Mouse (Mus musculus) forebrain, postnatal 0 days (tissue): ENCODE results near the gene Slc22a13. TPM values are rescaled to one million over a fixed set of nuclear protein-coding genes. Genes with fewer than 3 reads are reported as not detected.
"Not testable (repeated sequence)": the region's sequence is repeated elsewhere in the genome, so short reads cannot be mapped to it uniquely, and the experiment has no call there.

ENCODE experiments used
- ATAC-seq: fragments of 200-750 bp; cut with Nextera tagmentation; 2 replicates; pipeline ENCODE4 v1.8.0; 2017; ENCODE audit warnings: mild to moderate bottlenecking, moderate library complexity
- DNase-seq: peaks from one replicate; pipeline ENCODE4 v3.0.0-alpha.2; 2015
- H3K27ac ChIP-seq: fragments of 300-500 bp; sonication (generic); 2 replicates; pipeline ENCODE4 v1.5.1; 2014; ENCODE audit warnings: low read depth, mild to moderate bottlenecking, antibody characterized with exemption, low read length, moderate library complexity, mixed read lengths
- H3K27me3 ChIP-seq: fragments of 300-500 bp; sonication (generic); 2 replicates; pipeline ENCODE4 v1.6.1; 2014; ENCODE audit warnings: mild to moderate bottlenecking, low read length, mixed read lengths; ENCODE audit not compliant: insufficient read depth
- H3K36me3 ChIP-seq: fragments of 300-500 bp; sonication (generic); 2 replicates; pipeline ENCODE4 v1.6.1; 2014; ENCODE audit warnings: mild to moderate bottlenecking, moderate library complexity; ENCODE audit not compliant: insufficient read depth
- H3K4me1 ChIP-seq: fragments of 300-500 bp; sonication (generic); 2 replicates; pipeline ENCODE4 v1.6.1; 2014; ENCODE audit warnings: antibody characterized with exemption; ENCODE audit not compliant: insufficient read depth
- H3K4me2 ChIP-seq: fragments of 300-500 bp; sonication (generic); 2 replicates; pipeline ENCODE4 v1.6.1; 2014; ENCODE audit warnings: low read depth, mild to moderate bottlenecking, moderate library complexity
- H3K4me3 ChIP-seq: fragments of 300-500 bp; sonication (generic); 2 replicates; pipeline ENCODE4 v1.5.1; 2014; ENCODE audit warnings: low read depth, low read length, mixed read lengths
- H3K9ac ChIP-seq: fragments of 300-500 bp; sonication (generic); 2 replicates; pipeline ENCODE4 v1.6.1; 2014; ENCODE audit warnings: mild to moderate bottlenecking
- H3K9me3 ChIP-seq: fragments of 300-500 bp; sonication (generic); 2 replicates; pipeline ENCODE4 v1.6.1; 2016; ENCODE audit warnings: low read length
- CTCF ChIP-seq: sonication (generic); IDR thresholded peaks from 2 replicates; pipeline ENCODE4 v1.5.1; 2016; ENCODE audit warnings: antibody characterized with exemption, control low read depth, low read depth
- WGBS: fragments of 180-500 bp; shearing (Covaris S2); extraction: QIAGEN DNeasy Blood & Tissue Kit; methylation state at CpG from one replicate; pipeline ENCODE4 v1.1.7; 2014; 5-methylcytosine and 5-hydroxymethylcytosine counted together
- polyA plus RNA-seq: library from polyadenylated mRNA; unstranded; fragments of >200 nt; fragmentation: Nextera tagmentation; extraction: Ambion mirVana; gene quantifications from 2 replicates; pipeline ENCODE4 v1.2.1, GENCODE M21; 2015
- total RNA-seq: library from RNA; depleted of rRNA; stranded (reverse); fragments of >200 nt; gene quantifications from 2 replicates; pipeline ENCODE4 v1.2.3, GENCODE M21; 2014

The Slc22a13 gene
- total and polyA plus RNA-seq, 2 experiments from 2014 or later = not detected

- WGBS = 88% methylated on average over 2 of the region's 2 CpGs
- no peak overlapping the region for H3K4me3 ChIP-seq
- no peak for TF ChIP-seq CTCF
- H3K27me3 ChIP-seq = no peaks in the 10 kb centered on the region
- DNase-seq (no peak), ATAC-seq (no peak)
- H3K9ac ChIP-seq = no peak overlapping the region
- H3K4me2 ChIP-seq = no peak overlapping the region
- no peak overlapping the region for H3K27ac ChIP-seq
- no peaks in the 10 kb centered on the region for H3K9me3 ChIP-seq
- no peaks in the 10 kb centered on the region for H3K4me1 ChIP-seq
- H3K36me3 ChIP-seq = no peaks in the 10 kb centered on the region; the same call in 1 of the 2 replicates
Measured at GRCm38 (mm10) chr9:119219667-119220066, 10.8 kb upstream of the Slc22a13 start.

- not testable (repeated sequence) for H3K9ac ChIP-seq, H3K27ac ChIP-seq, H3K27me3 ChIP-seq, H3K4me3 ChIP-seq, ATAC-seq, H3K4me1 ChIP-seq, H3K36me3 ChIP-seq, H3K9me3 ChIP-seq, H3K4me2 ChIP-seq, DNase-seq
- 91% methylated on average over 2 of the region's 2 CpGs for WGBS
Measured at GRCm38 (mm10) chr9:119215341-119215740, 6.4 kb upstream of the Slc22a13 start.

GRCm38 (mm10) chr9:119214601-119215000 lies 5.7 kb upstream of the Slc22a13 start:
- DNase-seq = no peak
- no peak for ATAC-seq
- Histone ChIP-seq H3K9ac (no peak overlapping the region), H3K27ac (no peak overlapping the region), H3K4me3 (no peak overlapping the region), H3K4me1 (no peaks in the 10 kb centered on the region), H3K27me3 (no peaks in the 10 kb centered on the region), H3K9me3 (no peaks in the 10 kb centered on the region), H3K36me3 (no peaks in the 10 kb centered on the region; the same call in 1 of the 2 replicates), H3K4me2 (no peak overlapping the region)
- no peak for TF ChIP-seq CTCF
- 92% methylated on average over 6 of the region's 6 CpGs for WGBS

- no peak overlapping the region for H3K4me3 ChIP-seq
- no peak for TF ChIP-seq CTCF
- H3K36me3 ChIP-seq = no peaks in the 10 kb centered on the region; the same call in 1 of the 2 replicates
- no peaks in the 10 kb centered on the region for H3K27me3 ChIP-seq
- ATAC-seq = no peak
- no peaks in the 10 kb centered on the region for H3K9me3 ChIP-seq
- no peak for DNase-seq
- H3K27ac ChIP-seq = no peak overlapping the region
- no peaks in the 10 kb centered on the region for H3K4me1 ChIP-seq
- H3K4me2 ChIP-seq = no peak overlapping the region
- no peak overlapping the region for H3K9ac ChIP-seq
- 80% methylated on average over 8 of the region's 8 CpGs for WGBS
Measured at GRCm38 (mm10) chr9:119212996-119213395, 4.1 kb upstream of the Slc22a13 start.

- DNase-seq (no peak), ATAC-seq (no peak)
- no peak overlapping the region for H3K4me2 ChIP-seq
- H3K27ac ChIP-seq = no peak overlapping the region
- H3K36me3 ChIP-seq = no peaks in the 10 kb centered on the region
- H3K27me3 ChIP-seq = no peaks in the 10 kb centered on the region
- H3K4me1 ChIP-seq = no peaks in the 10 kb centered on the region
- H3K4me3 ChIP-seq = no peak overlapping the region
- no peak overlapping the region for H3K9ac ChIP-seq
- no peak for TF ChIP-seq CTCF
- no peaks in the 10 kb centered on the region for H3K9me3 ChIP-seq
- WGBS = 73% methylated on average over 4 of the region's 4 CpGs
Measured at GRCm38 (mm10) chr9:119207113-119207512, 1.8 kb downstream of the Slc22a13 start.

- H3K4me3 ChIP-seq = no peak overlapping the region
- no peaks in the 10 kb centered on the region for H3K36me3 ChIP-seq
- no peak for TF ChIP-seq CTCF
- no peaks in the 10 kb centered on the region for H3K27me3 ChIP-seq
- WGBS = 78% methylated on average over 2 of the region's 2 CpGs
- no peak overlapping the region for H3K27ac ChIP-seq
- H3K4me2 ChIP-seq = no peak overlapping the region
- no peaks in the 10 kb centered on the region for H3K4me1 ChIP-seq
- H3K9ac ChIP-seq = no peak overlapping the region
- DNase-seq (no peak), ATAC-seq (no peak)
- no peaks in the 10 kb centered on the region for H3K9me3 ChIP-seq
Measured at GRCm38 (mm10) chr9:119206666-119207065, 2.2 kb downstream of the Slc22a13 start.

GRCm38 (mm10) chr9:119205756-119206155 lies 3.1 kb downstream of the Slc22a13 start:
- H3K9me3 ChIP-seq = no peaks in the 10 kb centered on the region
- H3K4me2 ChIP-seq = no peak overlapping the region
- no peak overlapping the region for H3K4me3 ChIP-seq
- no peak overlapping the region for H3K27ac ChIP-seq
- ATAC-seq (no peak), DNase-seq (no peak)
- H3K36me3 ChIP-seq = no peaks in the 10 kb centered on the region
- H3K27me3 ChIP-seq = no peaks in the 10 kb centered on the region
- WGBS = 95% methylated on average over 5 of the region's 5 CpGs
- H3K4me1 ChIP-seq = no peaks in the 10 kb centered on the region
- no peak for TF ChIP-seq CTCF
- no peak overlapping the region for H3K9ac ChIP-seq

GRCm38 (mm10) chr9:119203617-119204016 lies 5.3 kb downstream of the Slc22a13 start:
- TF ChIP-seq CTCF = no peak
- no peaks in the 10 kb centered on the region for H3K4me1 ChIP-seq
- no peak overlapping the region for H3K27ac ChIP-seq
- no peak overlapping the region for H3K4me3 ChIP-seq
- no peaks in the 10 kb centered on the region for H3K27me3 ChIP-seq
- H3K9ac ChIP-seq = no peak overlapping the region
- no peaks in the 10 kb centered on the region for H3K9me3 ChIP-seq
- no peak overlapping the region for H3K4me2 ChIP-seq
- WGBS = 96% methylated on average over 9 of the region's 9 CpGs
- no peaks in the 10 kb centered on the region for H3K36me3 ChIP-seq
- no peak for ATAC-seq
- no peak for DNase-seq
